Mouse (Mus musculus): ENCODE measurements around the gene Apoc2. TPM values are rescaled to one million over a fixed set of nuclear protein-coding genes. Genes with fewer than 3 reads are reported as not detected.

Apoc2 gene
- polyA plus RNA-seq, 1 experiment from 2014 or later = not detected

Other genes with a start within 250 kb of the Apoc2 start
- 20.0 and 21.6 TPM in 2 replicates for gene Mark4, start 219.1 kb downstream of the Apoc2 start, polyA plus RNA-seq (2016; fragmentation: Nextera tagmentation; extraction: Ambion mirVana)
- gene Exoc3l2, start 214.6 kb downstream of the Apoc2 start, polyA plus RNA-seq (2016; fragmentation: Nextera tagmentation; extraction: Ambion mirVana) = 1.0 and 1.5 TPM in 2 replicates
- gene Bloc1s3, start 169.6 kb downstream of the Apoc2 start, polyA plus RNA-seq (2016; fragmentation: Nextera tagmentation; extraction: Ambion mirVana) = 4.6 and 4.8 TPM in 2 replicates
- gene Trappc6a, start 169.5 kb downstream of the Apoc2 start, polyA plus RNA-seq (2016; fragmentation: Nextera tagmentation; extraction: Ambion mirVana) = 41.7 and 48.1 TPM in 2 replicates
- 0.23 TPM in 1 of 2 replicates, not detected in the other for gene Nkpd1, start 160.1 kb downstream of the Apoc2 start, polyA plus RNA-seq (2016; fragmentation: Nextera tagmentation; extraction: Ambion mirVana)
- gene Ppp1r37, start 114.9 kb downstream of the Apoc2 start, polyA plus RNA-seq (2016; fragmentation: Nextera tagmentation; extraction: Ambion mirVana) = 41.7 and 43.8 TPM in 2 replicates
- gene Zfp296, start 100.7 kb downstream of the Apoc2 start, polyA plus RNA-seq (2016; fragmentation: Nextera tagmentation; extraction: Ambion mirVana) = 0.30 TPM in 1 of 2 replicates, not detected in the other
- 121 and 145 TPM in 2 replicates for gene Gemin7, start 100.3 kb downstream of the Apoc2 start, polyA plus RNA-seq (2016; fragmentation: Nextera tagmentation; extraction: Ambion mirVana)
- gene Clasrp, start 73.5 kb downstream of the Apoc2 start, polyA plus RNA-seq (2016; fragmentation: Nextera tagmentation; extraction: Ambion mirVana) = 70.1 and 73.6 TPM in 2 replicates
- 5.9 and 6.5 TPM in 2 replicates for gene Relb, start 48.5 kb downstream of the Apoc2 start, polyA plus RNA-seq (2016; fragmentation: Nextera tagmentation; extraction: Ambion mirVana)
- 112 and 115 TPM in 2 replicates for gene Clptm1, start 12.9 kb downstream of the Apoc2 start, polyA plus RNA-seq (2016; fragmentation: Nextera tagmentation; extraction: Ambion mirVana)
- not detected in 2 replicates for gene Gm44805, start 3.5 kb upstream of the Apoc2 start, polyA plus RNA-seq (2016; fragmentation: Nextera tagmentation; extraction: Ambion mirVana)
- 0.10 TPM in 1 of 2 replicates, not detected in the other for gene Apoc4, start 3.5 kb upstream of the Apoc2 start, polyA plus RNA-seq (2016; fragmentation: Nextera tagmentation; extraction: Ambion mirVana)
- 3.8 and 4.7 TPM in 2 replicates for gene Apoc1, start 14.7 kb upstream of the Apoc2 start, polyA plus RNA-seq (2016; fragmentation: Nextera tagmentation; extraction: Ambion mirVana)
- 228 and 246 TPM in 2 replicates for gene Apoe, start 21.2 kb upstream of the Apoc2 start, polyA plus RNA-seq (2016; fragmentation: Nextera tagmentation; extraction: Ambion mirVana)
- 136 and 138 TPM in 2 replicates for gene Tomm40, start 37.5 kb upstream of the Apoc2 start, polyA plus RNA-seq (2016; fragmentation: Nextera tagmentation; extraction: Ambion mirVana)
- gene Nectin2, start 72.5 kb upstream of the Apoc2 start, polyA plus RNA-seq (2016; fragmentation: Nextera tagmentation; extraction: Ambion mirVana) = 60.8 and 67.1 TPM in 2 replicates
- gene Bcam, start 93.1 kb upstream of the Apoc2 start, polyA plus RNA-seq (2016; fragmentation: Nextera tagmentation; extraction: Ambion mirVana) = 21.0 and 25.1 TPM in 2 replicates
- 1.0 and 1.3 TPM in 2 replicates for gene Cblc, start 118.9 kb upstream of the Apoc2 start, polyA plus RNA-seq (2016; fragmentation: Nextera tagmentation; extraction: Ambion mirVana)
- 1.1 and 2.1 TPM in 2 replicates for gene Bcl3, start 144.8 kb upstream of the Apoc2 start, polyA plus RNA-seq (2016; fragmentation: Nextera tagmentation; extraction: Ambion mirVana)
- 1.1 and 1.7 TPM in 2 replicates for gene Gm19345, start 174.1 kb upstream of the Apoc2 start, polyA plus RNA-seq (2016; fragmentation: Nextera tagmentation; extraction: Ambion mirVana)
- gene Ceacam16, start 183.4 kb upstream of the Apoc2 start, polyA plus RNA-seq (2016; fragmentation: Nextera tagmentation; extraction: Ambion mirVana) = not detected in 2 replicates
- not detected in 2 replicates for gene Ceacam19, start 210.0 kb upstream of the Apoc2 start, polyA plus RNA-seq (2016; fragmentation: Nextera tagmentation; extraction: Ambion mirVana)
- 4.6 and 6.1 TPM in 2 replicates for gene Pvr, start 243.2 kb upstream of the Apoc2 start, polyA plus RNA-seq (2016; fragmentation: Nextera tagmentation; extraction: Ambion mirVana)

All from hindbrain, embryonic 12.5 days (tissue).